Mouse (Mus musculus): ENCODE results near the gene Olfr1394. TPM values are rescaled to one million over a fixed set of nuclear protein-coding genes. Genes with fewer than 3 reads are reported as not detected.
"Not testable (repeated sequence)": the region's sequence is repeated elsewhere in the genome, so short reads cannot be mapped to it uniquely, and the experiment has no call there.

Olfr1394 gene
- polyA plus RNA-seq, 1 experiment from 2014 or later: not detected

DNA sequence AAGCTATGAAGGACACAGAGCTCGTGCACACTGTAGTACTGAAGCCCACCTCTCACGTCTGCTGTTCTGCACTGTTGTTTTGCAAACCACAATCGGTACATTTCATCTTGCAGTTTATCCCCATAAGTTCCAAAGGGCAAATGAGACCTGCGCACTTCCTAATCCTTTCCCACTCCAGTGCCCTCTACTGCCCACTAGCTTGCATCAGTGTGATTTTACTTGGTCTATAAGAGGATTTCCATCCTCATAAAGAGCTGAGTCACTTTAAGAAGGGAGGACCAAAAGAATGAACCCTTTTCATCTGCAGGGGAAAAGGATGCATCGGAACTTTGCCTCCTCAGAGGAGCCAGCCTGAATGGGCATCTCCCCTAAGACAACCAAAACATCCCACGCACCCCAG is 32.3 kb downstream of the Olfr1394 start:
- no peaks in the 10 kb centered on the region for H3K36me3 ChIP-seq (ENCODE audit: control insufficient read depth, insufficient read depth)
- no peak overlapping the region for H3K4me2 ChIP-seq (ENCODE audit: low read depth, low read length)
- H3K9ac ChIP-seq (ENCODE audit: low read depth, low read length): no peak overlapping the region
- H3K27me3 ChIP-seq (ENCODE audit: control insufficient read depth, insufficient read depth, low read depth, low read length): no peaks in the 10 kb centered on the region
- 65% methylated on average over 6 of the region's 6 CpGs for WGBS (ENCODE audit: insufficient replicate concordance)
- H3K27ac ChIP-seq (ENCODE audit: low read length): no peak overlapping the region
- no peaks in the 10 kb centered on the region; the same call in 1 of the 2 replicates for H3K4me1 ChIP-seq (ENCODE audit: control insufficient read depth, low read depth, low read length)
- H3K9me3 ChIP-seq (replicated peaks; ENCODE audit: control insufficient read depth, low read length): no peaks in the 10 kb centered on the region
- ATAC-seq (ENCODE audit: low read depth): no peak
- no peak overlapping the region for H3K4me3 ChIP-seq (ENCODE audit: low read depth, low read length)

DNA sequence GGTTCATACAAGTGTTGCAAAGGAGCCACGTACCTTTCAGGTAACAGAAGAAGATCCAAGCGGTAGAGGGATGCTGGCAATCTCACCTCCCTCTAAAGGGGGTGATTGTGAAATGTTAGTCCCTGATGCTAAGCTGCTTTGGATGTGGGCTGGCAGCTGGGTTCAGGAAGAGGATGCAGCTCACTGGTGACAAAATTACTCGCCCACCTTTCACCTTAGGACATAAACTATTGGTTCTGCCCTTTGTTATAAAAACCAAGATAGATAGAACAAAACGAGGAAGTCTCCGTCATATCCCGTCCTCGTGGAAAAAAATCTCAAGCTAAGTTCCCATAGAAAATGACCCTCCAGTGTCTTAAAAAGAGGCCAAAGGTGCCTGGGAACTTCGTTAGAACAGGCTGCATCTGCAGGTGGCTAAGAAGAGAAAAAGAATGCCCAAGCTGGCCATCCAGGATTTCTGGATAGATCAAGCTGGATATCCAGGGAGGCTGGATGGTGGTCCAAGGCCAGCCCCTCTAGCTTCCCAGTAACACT is 32.8 kb downstream of the Olfr1394 start, which contains the start of gene Btnl9:
TSS of gene Btnl9 (minus strand) at position 205 of the 534 bp plus-strand sequence.
- Histone ChIP-seq H3K4me1 (ENCODE audit: control insufficient read depth, low read depth, low read length) (no peaks in the 10 kb centered on the region; the same call in 1 of the 2 replicates), H3K9ac (ENCODE audit: low read depth, low read length) (no peak within 1 kb of the TSS), H3K9me3 (replicated peaks; ENCODE audit: control insufficient read depth, low read length) (no peaks in the 10 kb centered on the region), H3K36me3 (ENCODE audit: control insufficient read depth, insufficient read depth) (no peaks in the 10 kb centered on the region), H3K27ac (ENCODE audit: low read length) (no peak within 1 kb of the TSS), H3K4me3 (ENCODE audit: low read depth, low read length) (no peak within 1 kb of the TSS), H3K27me3 (ENCODE audit: control insufficient read depth, insufficient read depth, low read depth, low read length) (no peaks in the 10 kb centered on the region), H3K4me2 (ENCODE audit: low read depth, low read length) (no peak within 1 kb of the TSS)
- ATAC-seq (ENCODE audit: low read depth): no peak
- WGBS (ENCODE audit: insufficient replicate concordance): 47% methylated on average over 8 of the region's 8 CpGs

DNA sequence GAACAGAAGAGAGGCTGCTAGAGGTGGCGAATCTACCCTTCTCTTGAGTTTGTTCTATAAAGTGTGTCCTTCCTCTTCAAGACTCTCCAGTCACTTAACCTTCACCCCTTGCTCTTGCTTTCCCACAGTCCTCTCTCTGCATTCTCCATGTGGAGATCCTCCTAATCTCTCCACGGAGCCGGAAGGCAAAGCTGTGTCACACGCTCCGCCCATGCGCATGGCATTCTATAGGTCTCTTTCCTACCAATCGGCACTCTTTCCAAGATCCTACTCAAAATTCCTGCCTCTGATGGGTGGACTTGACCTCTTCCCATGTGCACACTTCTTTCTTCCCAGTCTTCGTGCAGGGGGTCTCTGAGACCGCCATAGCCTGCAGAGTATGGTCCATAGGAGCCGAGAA is 33.5 kb downstream of the Olfr1394 start:
- H3K4me3 ChIP-seq (ENCODE audit: low read depth, low read length): no peak overlapping the region
- 68% methylated on average over 10 of the region's 10 CpGs for WGBS (ENCODE audit: insufficient replicate concordance)
- H3K4me1 ChIP-seq (ENCODE audit: control insufficient read depth, low read depth, low read length): no peaks in the 10 kb centered on the region; the same call in 1 of the 2 replicates
- no peaks in the 10 kb centered on the region for H3K9me3 ChIP-seq (replicated peaks; ENCODE audit: control insufficient read depth, low read length)
- H3K4me2 ChIP-seq (ENCODE audit: low read depth, low read length): no peak overlapping the region
- no peak for ATAC-seq (ENCODE audit: low read depth)
- H3K27me3 ChIP-seq (ENCODE audit: control insufficient read depth, insufficient read depth, low read depth, low read length): no peaks in the 10 kb centered on the region
- H3K9ac ChIP-seq (ENCODE audit: low read depth, low read length): no peak overlapping the region
- H3K27ac ChIP-seq (ENCODE audit: low read length): no peak overlapping the region
- H3K36me3 ChIP-seq (ENCODE audit: control insufficient read depth, insufficient read depth): no peaks in the 10 kb centered on the region

DNA sequence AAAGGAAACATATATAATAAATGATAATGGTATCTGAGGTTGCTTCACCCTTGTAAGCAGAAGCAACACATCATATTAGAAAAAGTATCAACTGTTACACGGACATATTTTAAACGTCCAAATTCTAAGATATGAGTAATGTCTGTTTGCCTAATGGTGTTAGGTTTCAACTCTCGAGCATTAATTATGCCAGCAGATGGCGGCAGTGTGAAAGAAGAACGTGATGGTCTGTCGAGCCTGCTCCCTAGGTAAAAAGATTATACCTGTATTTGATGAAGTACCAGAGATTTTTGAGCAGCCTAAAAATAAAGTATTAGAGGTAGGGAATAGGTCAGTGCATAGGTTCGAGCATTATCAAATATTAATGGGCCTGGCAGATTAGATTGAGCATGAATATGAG is 35.6 kb downstream of the Olfr1394 start:
- ATAC-seq (ENCODE audit: low read depth): no peak

DNA sequence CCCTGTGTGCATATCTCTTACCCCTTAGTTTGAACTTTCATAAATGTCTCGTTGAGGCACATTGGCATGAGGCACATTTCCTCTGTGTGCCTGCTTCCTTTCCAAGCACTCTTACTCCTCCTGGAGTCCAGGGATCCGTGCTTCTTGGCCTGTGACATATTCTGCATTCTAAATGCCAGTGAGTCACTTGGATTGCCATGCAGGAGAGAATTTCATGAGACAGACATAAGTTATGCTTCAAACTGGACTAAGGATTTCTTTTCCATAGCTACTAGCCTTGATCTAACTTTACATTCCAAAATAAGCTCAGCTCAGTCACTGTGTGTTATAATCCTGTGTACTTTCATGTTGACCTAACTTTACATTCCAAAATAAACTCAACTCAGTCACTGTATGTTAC is 36.9 kb downstream of the Olfr1394 start:
- H3K9me3 ChIP-seq (replicated peaks; ENCODE audit: control insufficient read depth, low read length): no peaks in the 10 kb centered on the region
- no peaks in the 10 kb centered on the region for H3K36me3 ChIP-seq (ENCODE audit: control insufficient read depth, insufficient read depth)
- no peaks in the 10 kb centered on the region; the same call in 1 of the 2 replicates for H3K4me1 ChIP-seq (ENCODE audit: control insufficient read depth, low read depth, low read length)
- H3K27ac ChIP-seq (ENCODE audit: low read length): no peak overlapping the region
- H3K27me3 ChIP-seq (ENCODE audit: control insufficient read depth, insufficient read depth, low read depth, low read length): no peaks in the 10 kb centered on the region
- WGBS (ENCODE audit: insufficient replicate concordance): 30% methylated on average over 2 of the region's 2 CpGs
- H3K4me2 ChIP-seq (ENCODE audit: low read depth, low read length): no peak overlapping the region
- ATAC-seq (ENCODE audit: low read depth): no peak
- H3K4me3 ChIP-seq (ENCODE audit: low read depth, low read length): no peak overlapping the region
- no peak overlapping the region for H3K9ac ChIP-seq (ENCODE audit: low read depth, low read length)

More for the DNA sequence above, 35.6 kb downstream of the Olfr1394 start:
- H3K4me1 ChIP-seq (ENCODE audit: control insufficient read depth, low read depth, low read length): no peaks in the 10 kb centered on the region; the same call in 1 of the 2 replicates
- no peaks in the 10 kb centered on the region for H3K27me3 ChIP-seq (ENCODE audit: control insufficient read depth, insufficient read depth, low read depth, low read length)
- no peaks in the 10 kb centered on the region for H3K9me3 ChIP-seq (replicated peaks; ENCODE audit: control insufficient read depth, low read length)
- no peak overlapping the region for H3K9ac ChIP-seq (ENCODE audit: low read depth, low read length)
- H3K4me2 ChIP-seq (ENCODE audit: low read depth, low read length): no peak overlapping the region
- no peak overlapping the region for H3K4me3 ChIP-seq (ENCODE audit: low read depth, low read length)
- H3K36me3 ChIP-seq (ENCODE audit: control insufficient read depth, insufficient read depth): no peaks in the 10 kb centered on the region
- no peak overlapping the region for H3K27ac ChIP-seq (ENCODE audit: low read length)
- WGBS (ENCODE audit: insufficient replicate concordance): 1% methylated on average over 7 of the region's 7 CpGs

DNA sequence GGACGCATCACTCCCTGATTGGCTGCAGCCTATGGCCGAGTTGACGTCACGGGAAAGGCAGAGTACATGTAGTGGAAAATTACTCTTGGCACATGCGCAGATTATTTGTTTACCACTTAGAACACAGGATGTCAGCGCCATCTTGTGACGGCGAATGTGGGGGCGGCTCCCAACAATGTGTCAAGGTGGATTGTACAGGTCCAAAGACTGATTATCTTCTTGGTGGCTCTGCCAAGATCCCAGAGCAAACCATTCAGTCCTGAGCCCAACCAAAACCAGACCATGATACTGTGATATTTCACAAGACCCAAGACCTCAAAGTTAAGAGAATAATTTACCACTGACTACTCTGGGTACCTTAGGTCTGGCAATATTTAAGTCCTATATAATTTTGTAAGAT is 40.6 kb downstream of the Olfr1394 start:
- not testable (repeated sequence) for H3K9ac ChIP-seq (ENCODE audit: low read depth, low read length); H3K4me2 ChIP-seq (ENCODE audit: low read depth, low read length); H3K36me3 ChIP-seq (ENCODE audit: control insufficient read depth, insufficient read depth); H3K4me1 ChIP-seq (ENCODE audit: control insufficient read depth, low read depth, low read length); H3K9me3 ChIP-seq (replicated peaks; ENCODE audit: control insufficient read depth, low read length); ATAC-seq (ENCODE audit: low read depth); H3K4me3 ChIP-seq (ENCODE audit: low read depth, low read length); H3K27me3 ChIP-seq (ENCODE audit: control insufficient read depth, insufficient read depth, low read depth, low read length); H3K27ac ChIP-seq (ENCODE audit: low read length)
- WGBS (ENCODE audit: insufficient replicate concordance): 85% methylated on average over 9 of the region's 9 CpGs

DNA sequence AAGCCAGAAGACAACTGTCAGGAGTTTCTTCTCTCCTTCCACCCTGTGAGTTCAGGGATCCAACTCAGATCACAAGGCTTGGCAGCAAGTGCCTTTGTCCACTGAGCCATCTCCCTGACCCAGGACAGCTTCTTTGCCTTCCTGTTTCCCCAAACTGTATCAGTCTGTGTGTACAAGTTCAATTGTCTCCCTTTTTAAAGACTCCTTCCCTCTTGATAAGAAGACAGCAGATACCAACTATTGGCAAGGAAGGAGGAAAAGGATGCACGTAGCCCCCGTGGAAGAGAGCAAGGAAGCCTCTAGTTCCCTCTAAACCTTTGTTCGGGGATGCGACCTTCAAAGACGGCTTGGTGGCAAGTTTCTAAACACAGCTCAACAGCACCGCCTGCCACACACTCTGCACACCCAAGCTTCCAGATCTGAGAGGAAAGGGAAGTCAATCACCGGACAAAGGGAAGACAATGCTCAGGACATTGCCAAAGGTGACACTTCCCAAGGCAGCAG is 41.7 kb downstream of the Olfr1394 start:
- no peak overlapping the region for H3K4me3 ChIP-seq (ENCODE audit: low read depth, low read length)
- H3K4me1 ChIP-seq (ENCODE audit: control insufficient read depth, low read depth, low read length): no peaks in the 10 kb centered on the region; the same call in 1 of the 2 replicates
- H3K9me3 ChIP-seq (replicated peaks; ENCODE audit: control insufficient read depth, low read length): no peaks in the 10 kb centered on the region
- WGBS (ENCODE audit: insufficient replicate concordance): 29% methylated on average over 7 of the region's 7 CpGs
- peak; percentile 54 for ATAC-seq (ENCODE audit: low read depth)
- H3K36me3 ChIP-seq (ENCODE audit: control insufficient read depth, insufficient read depth): no peaks in the 10 kb centered on the region
- H3K4me2 ChIP-seq (ENCODE audit: low read depth, low read length): no peak overlapping the region
- no peaks in the 10 kb centered on the region for H3K27me3 ChIP-seq (ENCODE audit: control insufficient read depth, insufficient read depth, low read depth, low read length)
- no peak overlapping the region for H3K9ac ChIP-seq (ENCODE audit: low read depth, low read length)
- H3K27ac ChIP-seq (ENCODE audit: low read length): no peak overlapping the region

DNA sequence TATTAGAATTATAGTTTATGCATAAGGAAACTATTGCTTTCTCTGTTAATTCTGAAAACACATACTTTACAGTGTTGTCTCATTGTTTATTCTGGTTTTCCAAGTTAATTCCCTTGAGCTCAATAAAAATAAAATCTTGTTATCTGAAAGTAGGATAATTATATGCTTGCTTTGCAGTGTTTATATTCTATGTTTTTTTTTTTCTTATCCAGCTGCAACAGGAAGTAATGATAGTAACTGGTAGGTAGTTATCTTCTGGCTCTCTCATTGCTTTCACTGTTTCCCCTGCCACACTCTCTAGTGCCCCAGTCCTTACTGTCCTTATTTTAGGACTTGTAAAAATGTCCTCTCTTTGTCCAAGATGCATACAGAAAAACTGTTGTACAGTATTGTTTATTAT is 46.5 kb downstream of the Olfr1394 start:
- Histone ChIP-seq H3K36me3 (ENCODE audit: control insufficient read depth, insufficient read depth) (no peaks in the 10 kb centered on the region), H3K9me3 (replicated peaks; ENCODE audit: control insufficient read depth, low read length) (no peaks in the 10 kb centered on the region), H3K9ac (ENCODE audit: low read depth, low read length) (no peak overlapping the region), H3K27ac (ENCODE audit: low read length) (no peak overlapping the region), H3K27me3 (ENCODE audit: control insufficient read depth, insufficient read depth, low read depth, low read length) (no peaks in the 10 kb centered on the region), H3K4me2 (ENCODE audit: low read depth, low read length) (no peak overlapping the region), H3K4me1 (ENCODE audit: control insufficient read depth, low read depth, low read length) (peaks cover 18% of the 10 kb centered on the region), H3K4me3 (ENCODE audit: low read depth, low read length) (no peak overlapping the region)
- ATAC-seq (ENCODE audit: low read depth): no peak

DNA sequence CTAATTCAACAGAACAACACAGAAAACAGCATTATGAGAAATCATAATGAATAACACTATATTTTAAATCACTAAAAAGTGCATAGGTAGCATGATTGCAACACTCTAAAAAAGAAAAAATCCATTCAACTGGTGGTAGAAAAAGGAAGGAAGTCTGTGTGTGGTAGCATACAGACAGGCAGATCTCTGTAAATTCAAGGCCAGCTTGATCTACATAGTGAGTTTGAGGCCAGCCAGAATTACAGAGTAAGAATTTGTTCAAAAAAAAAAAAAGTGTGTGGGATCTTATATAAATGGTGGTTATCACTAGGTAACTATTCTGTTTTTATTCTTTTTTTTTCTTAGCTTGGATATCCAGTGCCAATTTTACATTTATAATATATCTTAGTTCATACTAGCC is 47.0 kb downstream of the Olfr1394 start:
- no peak for ATAC-seq (ENCODE audit: low read depth)
- Histone ChIP-seq H3K4me2 (ENCODE audit: low read depth, low read length) (no peak overlapping the region), H3K4me3 (ENCODE audit: low read depth, low read length) (no peak overlapping the region)

More for the DNA sequence above, 47.0 kb downstream of the Olfr1394 start:
- Histone ChIP-seq H3K27me3 (ENCODE audit: control insufficient read depth, insufficient read depth, low read depth, low read length) (no peaks in the 10 kb centered on the region), H3K27ac (ENCODE audit: low read length) (no peak overlapping the region), H3K36me3 (ENCODE audit: control insufficient read depth, insufficient read depth) (no peaks in the 10 kb centered on the region), H3K9ac (ENCODE audit: low read depth, low read length) (no peak overlapping the region), H3K4me1 (ENCODE audit: control insufficient read depth, low read depth, low read length) (peaks cover 20% of the 10 kb centered on the region), H3K9me3 (replicated peaks; ENCODE audit: control insufficient read depth, low read length) (no peaks in the 10 kb centered on the region)
